Mouse (Mus musculus): ENCODE results near the gene Dnah11. TPM values are rescaled to one million over a fixed set of nuclear protein-coding genes. Genes with fewer than 3 reads are reported as not detected.
"Not testable (repeated sequence)": the region's sequence is repeated elsewhere in the genome, so short reads cannot be mapped to it uniquely, and the experiment has no call there.

Gene Dnah11
- polyA plus RNA-seq, 1 experiment: 0.43 TPM

DNA sequence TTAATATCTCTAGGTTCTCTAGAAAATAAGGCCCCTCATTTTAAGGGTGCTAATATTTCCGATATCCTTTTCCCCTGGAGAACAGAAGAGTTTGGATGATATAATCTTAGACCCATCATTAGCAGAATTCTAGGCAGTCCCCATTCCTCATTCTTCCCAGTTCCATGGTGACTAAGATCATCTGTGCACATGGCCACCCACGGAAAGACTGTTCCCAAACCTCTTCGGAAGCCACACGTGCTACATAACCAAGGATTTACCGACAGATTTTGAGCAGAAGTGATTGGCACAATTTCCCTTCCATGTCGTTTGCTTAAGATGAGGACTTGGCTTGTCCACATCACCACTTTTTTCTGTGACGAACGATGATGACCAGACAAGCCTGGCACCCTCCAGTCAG, 295.2 kb downstream of the Dnah11 start:
- Histone ChIP-seq H3K36me3 (ENCODE audit: control insufficient read depth, insufficient read depth, low read length) (no peaks in the 10 kb centered on the region), H3K4me1 (replicated peaks; ENCODE audit: control insufficient read depth, insufficient read depth, low read length) (no peaks in the 10 kb centered on the region; the same call in 1 of the 2 replicates), H3K27me3 (ENCODE audit: control insufficient read depth, insufficient read depth, low read length) (no peaks in the 10 kb centered on the region), H3K27ac (ENCODE audit: control insufficient read depth, insufficient read depth, low read length) (no peak overlapping the region), H3K4me3 (ENCODE audit: control insufficient read depth, insufficient read depth, low read length) (no peak overlapping the region)
- no peak for DNase-seq
- 94% methylated on average over 8 of the region's 8 CpGs for WGBS
- TF ChIP-seq CTCF (IDR thresholded peaks at IDR 0.05; ENCODE audit: borderline replicate concordance, control insufficient read depth, extremely low read depth, insufficient read depth, low read length, poor library complexity): no peak
- TF ChIP-seq POLR2A (IDR thresholded peaks at IDR 0.05; ENCODE audit: control insufficient read depth, extremely low read depth, insufficient read depth, low read length, poor library complexity): no peak

DNA sequence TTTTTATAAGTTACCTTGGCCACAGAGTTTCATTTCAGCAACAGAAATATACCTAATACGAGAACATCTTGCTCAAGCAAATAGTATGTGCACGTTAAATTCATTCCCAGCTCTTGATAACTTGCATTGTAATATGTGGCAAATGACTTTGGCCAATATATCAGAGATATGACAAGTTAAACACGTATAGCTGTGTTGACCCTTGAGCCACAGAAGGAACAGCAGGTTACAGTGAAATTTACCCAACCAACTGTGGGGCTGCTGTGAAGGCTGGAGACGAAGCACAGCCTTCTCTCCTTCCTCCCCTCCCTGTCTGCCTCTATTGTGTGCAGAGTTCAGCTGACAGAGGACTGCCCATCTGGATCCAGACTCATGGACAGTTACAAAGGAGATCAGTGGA, 297.5 kb downstream of the Dnah11 start:
- not testable (repeated sequence) for DNase-seq; H3K4me1 ChIP-seq (replicated peaks; ENCODE audit: control insufficient read depth, insufficient read depth, low read length)
- 72% methylated on average over 2 of the region's 4 CpGs for WGBS

DNA sequence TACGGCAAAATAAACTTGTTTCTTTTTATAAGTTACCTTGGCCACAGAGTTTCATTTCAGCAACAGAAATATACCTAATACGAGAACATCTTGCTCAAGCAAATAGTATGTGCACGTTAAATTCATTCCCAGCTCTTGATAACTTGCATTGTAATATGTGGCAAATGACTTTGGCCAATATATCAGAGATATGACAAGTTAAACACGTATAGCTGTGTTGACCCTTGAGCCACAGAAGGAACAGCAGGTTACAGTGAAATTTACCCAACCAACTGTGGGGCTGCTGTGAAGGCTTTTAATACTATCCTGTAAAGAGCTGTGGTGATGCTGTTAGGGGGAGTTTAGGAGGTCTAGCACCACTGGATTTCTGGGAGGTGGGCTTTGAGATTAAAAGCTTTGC, 298.0 kb downstream of the Dnah11 start:
- not testable (repeated sequence) for DNase-seq; H3K36me3 ChIP-seq (ENCODE audit: control insufficient read depth, insufficient read depth, low read length); H3K4me1 ChIP-seq (replicated peaks; ENCODE audit: control insufficient read depth, insufficient read depth, low read length); H3K27me3 ChIP-seq (ENCODE audit: control insufficient read depth, insufficient read depth, low read length); H3K4me3 ChIP-seq (ENCODE audit: control insufficient read depth, insufficient read depth, low read length); H3K27ac ChIP-seq (ENCODE audit: control insufficient read depth, insufficient read depth, low read length)
- 93% methylated on average over 1 of the region's 4 CpGs for WGBS

More for the DNA sequence above, 297.5 kb downstream of the Dnah11 start:
- not testable (repeated sequence) for H3K27ac ChIP-seq (ENCODE audit: control insufficient read depth, insufficient read depth, low read length); H3K36me3 ChIP-seq (ENCODE audit: control insufficient read depth, insufficient read depth, low read length); H3K4me3 ChIP-seq (ENCODE audit: control insufficient read depth, insufficient read depth, low read length); H3K27me3 ChIP-seq (ENCODE audit: control insufficient read depth, insufficient read depth, low read length)

DNA sequence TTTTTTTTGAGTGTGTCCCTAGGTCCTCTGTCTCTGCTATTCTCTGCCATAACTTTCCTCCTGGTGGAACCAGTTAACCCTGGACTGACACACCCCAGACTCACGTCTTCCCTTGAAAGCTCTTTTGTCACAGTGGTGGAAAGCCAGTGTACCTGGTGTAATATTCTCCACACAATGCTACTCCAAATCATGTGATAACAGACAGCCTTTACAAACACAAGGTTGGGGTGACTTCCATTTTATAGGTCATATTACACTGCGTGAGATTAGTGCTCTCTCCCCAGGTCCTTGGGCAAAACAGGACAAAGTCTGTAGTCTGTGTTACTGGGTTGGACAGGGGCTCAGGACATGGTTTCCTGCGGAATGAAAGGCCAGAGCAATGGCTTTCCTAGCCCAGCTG, 311.4 kb downstream of the Dnah11 start:
- Histone ChIP-seq H3K4me3 (ENCODE audit: control insufficient read depth, insufficient read depth, low read length) (no peak overlapping the region), H3K27ac (ENCODE audit: control insufficient read depth, insufficient read depth, low read length) (no peak overlapping the region), H3K4me1 (replicated peaks; ENCODE audit: control insufficient read depth, insufficient read depth, low read length) (no peaks in the 10 kb centered on the region), H3K27me3 (ENCODE audit: control insufficient read depth, insufficient read depth, low read length) (no peaks in the 10 kb centered on the region), H3K36me3 (ENCODE audit: control insufficient read depth, insufficient read depth, low read length) (no peaks in the 10 kb centered on the region)
- 95% methylated on average over 3 of the region's 3 CpGs for WGBS
- no peak for TF ChIP-seq CTCF (IDR thresholded peaks at IDR 0.05; ENCODE audit: borderline replicate concordance, control insufficient read depth, extremely low read depth, insufficient read depth, low read length, poor library complexity)
- no peak for TF ChIP-seq POLR2A (IDR thresholded peaks at IDR 0.05; ENCODE audit: control insufficient read depth, extremely low read depth, insufficient read depth, low read length, poor library complexity)
- DNase-seq: no peak

DNA sequence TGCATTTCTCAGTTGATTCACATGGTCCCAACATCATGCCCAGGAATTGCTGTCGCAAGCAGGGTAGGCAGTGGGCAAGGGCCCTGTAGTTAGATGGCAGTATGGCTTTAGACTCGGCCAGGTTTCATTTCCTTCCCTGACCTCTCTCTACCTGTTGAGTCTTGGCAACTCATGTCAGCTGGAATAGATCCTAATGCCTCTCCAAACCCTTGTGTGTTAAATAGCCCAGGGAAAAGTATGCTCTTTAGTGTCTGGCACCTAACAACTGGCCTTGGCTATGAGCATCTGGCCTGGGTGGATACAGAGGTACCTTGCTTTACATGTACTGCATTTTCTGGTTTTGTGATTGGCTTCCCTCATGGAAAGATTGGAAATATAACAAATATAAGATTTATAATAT, 314.2 kb downstream of the Dnah11 start:
- DNase-seq: no peak
- Histone ChIP-seq H3K27me3 (ENCODE audit: control insufficient read depth, insufficient read depth, low read length) (no peaks in the 10 kb centered on the region), H3K27ac (ENCODE audit: control insufficient read depth, insufficient read depth, low read length) (no peak overlapping the region), H3K36me3 (ENCODE audit: control insufficient read depth, insufficient read depth, low read length) (no peaks in the 10 kb centered on the region), H3K4me3 (ENCODE audit: control insufficient read depth, insufficient read depth, low read length) (no peak overlapping the region), H3K4me1 (replicated peaks; ENCODE audit: control insufficient read depth, insufficient read depth, low read length) (no peaks in the 10 kb centered on the region)
- 98% methylated on average over 2 of the region's 2 CpGs for WGBS
- TF ChIP-seq POLR2A (IDR thresholded peaks at IDR 0.05; ENCODE audit: control insufficient read depth, extremely low read depth, insufficient read depth, low read length, poor library complexity) (no peak), CTCF (IDR thresholded peaks at IDR 0.05; ENCODE audit: borderline replicate concordance, control insufficient read depth, extremely low read depth, insufficient read depth, low read length, poor library complexity) (no peak)

DNA sequence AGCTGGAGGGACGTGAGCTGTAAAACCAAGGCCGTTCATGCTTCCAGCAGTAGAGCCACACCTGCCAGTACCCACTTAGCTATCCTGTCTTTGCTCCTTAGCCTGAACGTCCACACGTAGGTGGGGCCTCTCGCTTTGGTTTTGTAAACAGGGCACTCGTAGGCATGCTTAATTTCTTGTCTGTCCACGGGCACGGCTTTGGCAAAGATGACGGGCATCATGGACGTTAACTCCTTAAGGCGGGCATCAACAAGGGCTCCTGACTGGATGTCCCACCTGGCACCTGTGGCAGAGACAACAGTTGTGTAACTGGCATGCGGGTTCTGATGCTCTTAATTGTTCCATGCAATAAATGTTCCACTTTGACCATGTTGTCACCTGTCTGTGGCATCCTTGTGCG, 320.5 kb downstream of the Dnah11 start:
- Histone ChIP-seq H3K27me3 (ENCODE audit: control insufficient read depth, insufficient read depth, low read length) (no peaks in the 10 kb centered on the region), H3K4me1 (replicated peaks; ENCODE audit: control insufficient read depth, insufficient read depth, low read length) (no peaks in the 10 kb centered on the region), H3K27ac (ENCODE audit: control insufficient read depth, insufficient read depth, low read length) (no peak overlapping the region), H3K36me3 (ENCODE audit: control insufficient read depth, insufficient read depth, low read length) (peaks cover 28% of the 10 kb centered on the region), H3K4me3 (ENCODE audit: control insufficient read depth, insufficient read depth, low read length) (no peak overlapping the region)
- WGBS: 97% methylated on average over 13 of the region's 13 CpGs
- no peak for DNase-seq
- TF ChIP-seq POLR2A (IDR thresholded peaks at IDR 0.05; ENCODE audit: control insufficient read depth, extremely low read depth, insufficient read depth, low read length, poor library complexity) (no peak), CTCF (IDR thresholded peaks at IDR 0.05; ENCODE audit: borderline replicate concordance, control insufficient read depth, extremely low read depth, insufficient read depth, low read length, poor library complexity) (no peak)

DNA sequence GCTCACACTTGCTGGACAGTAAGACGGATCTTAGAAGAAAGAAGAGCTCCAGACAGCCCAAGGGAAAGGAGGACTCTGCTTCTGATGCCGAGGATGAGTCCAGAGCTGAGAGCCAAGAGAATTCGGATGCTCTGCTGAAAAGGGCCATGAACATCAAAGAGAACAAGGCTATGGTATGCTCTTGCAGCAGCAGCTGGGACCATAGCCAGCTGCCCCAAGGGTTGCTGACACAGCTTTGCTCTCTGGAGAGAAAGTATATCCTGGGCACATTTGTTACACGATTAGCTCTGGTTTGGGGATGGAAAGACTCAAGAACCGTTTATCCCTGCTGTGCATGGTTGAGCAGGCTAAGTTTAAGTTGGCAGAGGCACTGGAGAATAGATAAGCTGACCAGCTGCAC, 326.6 kb downstream of the Dnah11 start:
- TF ChIP-seq CTCF (IDR thresholded peaks at IDR 0.05; ENCODE audit: borderline replicate concordance, control insufficient read depth, extremely low read depth, insufficient read depth, low read length, poor library complexity) (no peak), POLR2A (IDR thresholded peaks at IDR 0.05; ENCODE audit: control insufficient read depth, extremely low read depth, insufficient read depth, low read length, poor library complexity) (no peak)
- H3K27ac ChIP-seq (ENCODE audit: control insufficient read depth, insufficient read depth, low read length): no peak overlapping the region
- peaks cover under 1% of the 10 kb centered on the region for H3K4me1 ChIP-seq (replicated peaks; ENCODE audit: control insufficient read depth, insufficient read depth, low read length)
- peaks cover 26% of the 10 kb centered on the region for H3K36me3 ChIP-seq (ENCODE audit: control insufficient read depth, insufficient read depth, low read length)
- no peaks in the 10 kb centered on the region for H3K27me3 ChIP-seq (ENCODE audit: control insufficient read depth, insufficient read depth, low read length)
- H3K4me3 ChIP-seq (ENCODE audit: control insufficient read depth, insufficient read depth, low read length): no peak overlapping the region
- WGBS: 94% methylated on average over 5 of the region's 5 CpGs
- no peak for DNase-seq
